Mouse (Mus musculus) layer of hippocampus, adult 11-12 months (tissue): Measurements from ENCODE around the gene Tecta.

Source experiments
- DNase-seq: peaks from one replicate; pipeline ENCODE4 v3.0.0; 2022; ENCODE audit warnings: low spot score

Gene Tecta

DNA sequence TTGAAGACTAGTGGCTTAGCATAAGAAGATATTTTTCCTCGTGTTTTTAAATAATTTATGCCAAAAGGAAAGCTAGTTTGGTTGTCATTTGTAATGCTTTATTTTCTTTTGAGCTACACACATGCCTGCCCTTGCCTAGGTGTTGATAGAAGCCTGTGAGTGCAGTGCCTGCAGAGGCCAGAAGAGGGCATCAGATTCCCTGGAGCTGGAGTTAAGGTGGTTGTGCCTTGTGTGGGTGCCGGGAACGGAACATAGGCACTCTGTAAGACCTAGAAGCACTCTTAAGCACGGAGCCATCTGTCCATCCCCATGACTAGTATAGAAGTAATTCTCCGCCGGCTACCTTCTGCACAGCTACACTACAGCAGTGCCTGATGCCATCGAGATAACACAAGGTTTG lies 79.1 kb downstream of the Tecta start:
- DNase-seq: no peak

DNA sequence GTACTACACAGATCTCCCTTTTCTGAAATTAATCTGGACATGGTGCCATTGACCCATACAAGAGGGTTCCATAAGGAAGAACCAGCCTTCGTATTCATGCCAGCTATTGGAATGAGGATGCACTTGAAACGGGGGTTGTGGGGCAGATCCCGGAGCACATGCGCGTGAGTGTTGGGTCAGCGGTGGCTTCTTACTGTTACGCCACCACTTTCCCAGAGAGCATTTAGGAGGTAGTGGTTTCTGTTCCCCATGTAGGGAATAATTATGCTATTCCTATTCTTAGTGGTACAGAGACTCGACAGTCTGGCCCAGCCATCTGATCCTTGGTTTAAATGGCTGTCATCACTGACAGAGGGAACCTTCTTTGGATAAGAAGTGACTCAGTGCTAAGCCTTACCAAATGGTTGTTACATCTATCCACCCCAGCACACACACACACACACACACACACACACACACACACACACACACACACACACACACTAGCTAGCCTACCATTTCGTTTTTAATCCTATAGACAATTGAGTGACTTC lies 81.2 kb downstream of the Tecta start:
- DNase-seq: no peak

DNA sequence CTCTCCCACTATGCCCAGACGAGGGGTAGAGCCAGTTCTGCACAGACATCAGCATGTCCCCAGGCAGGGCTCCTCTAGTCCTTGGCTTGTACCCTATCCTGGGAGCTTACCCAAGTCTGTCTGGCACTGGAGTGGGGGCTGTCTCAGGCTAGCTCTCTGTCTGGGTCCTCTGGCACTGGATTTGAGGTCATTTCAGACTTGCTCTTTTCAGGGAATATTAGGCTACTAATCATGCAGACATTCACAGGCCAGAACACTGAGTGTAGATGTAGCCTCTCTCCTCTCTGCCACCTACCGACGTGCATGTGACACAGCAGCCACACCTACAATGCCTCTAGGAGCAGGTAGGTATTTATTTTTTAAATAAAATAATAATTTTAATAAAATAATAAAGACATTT lies 82.4 kb downstream of the Tecta start:
- DNase-seq: no peak

DNA sequence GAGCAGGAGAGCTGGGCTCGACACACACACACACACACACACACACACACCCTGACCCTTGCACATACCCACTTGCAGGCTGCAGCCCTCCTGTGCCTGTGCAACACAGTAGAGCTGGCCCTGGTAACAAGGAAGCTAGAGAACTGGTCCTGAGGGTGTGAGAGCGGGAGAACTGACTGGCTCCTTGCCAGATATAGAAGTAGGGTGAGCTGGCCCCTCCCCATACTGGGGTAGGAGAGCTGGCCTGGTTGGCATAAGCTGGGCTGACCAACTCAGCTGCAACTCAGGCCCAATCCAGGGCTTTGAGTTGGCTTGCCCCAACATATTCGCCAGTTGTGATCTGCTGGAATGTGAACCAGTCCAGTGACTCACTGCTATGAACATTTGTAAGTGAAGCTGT lies 83.9 kb downstream of the Tecta start:
- no peak for DNase-seq

DNA sequence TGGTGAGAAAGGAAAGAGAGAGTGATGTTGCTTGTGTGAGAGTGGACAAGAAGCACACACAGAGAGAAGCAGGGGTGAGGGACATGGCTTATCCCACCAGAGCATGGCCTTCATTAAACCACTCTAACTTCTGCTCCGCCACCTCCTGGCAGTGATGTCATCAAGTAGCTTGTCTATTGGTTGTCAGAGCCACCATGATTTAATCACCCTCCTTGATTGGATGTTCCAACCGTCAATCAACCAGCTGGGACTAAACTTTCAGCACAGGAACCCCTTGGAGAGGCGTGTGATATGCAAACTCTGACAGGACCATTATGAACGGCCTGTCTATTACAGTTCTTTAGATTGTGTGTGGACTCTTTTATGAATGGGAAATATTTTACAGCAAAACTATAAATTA lies 84.8 kb downstream of the Tecta start:
- DNase-seq: no peak

DNA sequence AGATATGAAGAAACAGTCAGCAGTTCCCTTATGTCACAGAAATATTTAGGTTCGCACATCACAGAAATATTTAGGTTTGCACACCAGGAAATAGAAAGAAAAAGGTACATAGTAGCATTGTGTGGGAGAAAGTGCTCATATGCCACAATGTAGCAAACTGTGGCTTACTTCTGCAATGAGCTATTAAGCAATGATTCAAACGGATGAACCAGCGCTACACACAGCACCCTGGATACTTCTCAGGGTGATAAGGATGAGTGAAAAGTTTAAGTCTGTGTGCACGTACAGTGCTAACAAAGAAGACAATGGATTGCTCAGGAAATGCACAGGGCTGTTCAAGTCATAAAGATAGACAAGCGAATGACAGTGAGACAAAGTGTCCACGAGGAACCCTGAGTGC lies 85.3 kb downstream of the Tecta start:
- no peak for DNase-seq

DNA sequence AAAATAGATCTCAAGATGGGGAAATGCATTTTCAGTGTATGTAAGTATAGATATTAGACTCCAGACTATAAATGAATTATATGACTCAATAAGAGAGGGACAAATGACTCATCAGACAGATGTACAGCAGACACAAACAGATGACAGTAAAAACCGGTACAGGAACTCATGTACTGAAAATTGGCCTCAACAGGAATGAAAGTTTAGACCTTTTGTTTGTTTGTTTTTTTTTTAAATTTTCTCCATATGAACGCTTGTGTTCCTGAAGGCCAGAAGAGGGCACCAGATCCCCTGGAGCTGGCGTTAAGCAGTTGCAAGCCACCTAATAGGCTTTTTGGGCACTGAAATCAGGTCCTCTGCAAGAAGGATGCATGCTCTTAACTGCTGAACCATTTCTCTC lies 85.9 kb downstream of the Tecta start:
- DNase-seq: no peak

DNA sequence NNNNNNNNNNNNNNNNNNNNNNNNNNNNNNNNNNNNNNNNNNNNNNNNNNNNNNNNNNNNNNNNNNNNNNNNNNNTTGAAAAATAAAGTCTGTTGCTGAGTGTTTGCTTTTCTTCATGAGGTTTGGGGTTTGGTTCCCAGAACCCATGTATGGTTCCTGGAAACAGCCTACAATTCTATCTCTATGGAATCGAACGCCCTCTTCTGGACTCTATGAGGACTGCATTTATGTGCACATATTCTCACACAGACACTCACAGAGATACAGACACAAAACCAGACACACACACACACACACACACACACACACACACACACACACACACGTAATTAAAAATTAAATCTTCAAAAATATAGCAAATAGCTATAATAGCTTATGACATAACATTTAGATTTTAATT lies 88.4 kb downstream of the Tecta start:
- no peak for DNase-seq

DNA sequence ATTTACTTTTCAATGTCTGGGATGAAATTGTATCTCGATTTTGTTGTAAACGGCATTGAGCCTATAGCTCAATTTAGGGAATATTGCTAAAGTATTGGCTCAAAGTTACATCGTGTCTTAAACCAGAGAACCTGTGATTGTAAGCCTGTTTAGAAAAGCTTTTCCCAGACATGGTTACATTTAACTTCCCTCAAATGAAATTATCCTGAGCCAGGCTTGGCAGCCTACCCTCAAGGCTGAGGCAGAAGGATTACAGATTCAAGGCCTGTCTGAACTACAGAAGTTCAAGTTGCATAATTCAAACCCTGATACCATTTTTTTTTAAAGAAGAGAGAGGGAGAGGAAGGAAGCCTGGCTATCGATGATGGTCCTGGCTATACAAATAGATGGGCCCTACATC lies 95.8 kb downstream of the Tecta start:
- DNase-seq: no peak

DNA sequence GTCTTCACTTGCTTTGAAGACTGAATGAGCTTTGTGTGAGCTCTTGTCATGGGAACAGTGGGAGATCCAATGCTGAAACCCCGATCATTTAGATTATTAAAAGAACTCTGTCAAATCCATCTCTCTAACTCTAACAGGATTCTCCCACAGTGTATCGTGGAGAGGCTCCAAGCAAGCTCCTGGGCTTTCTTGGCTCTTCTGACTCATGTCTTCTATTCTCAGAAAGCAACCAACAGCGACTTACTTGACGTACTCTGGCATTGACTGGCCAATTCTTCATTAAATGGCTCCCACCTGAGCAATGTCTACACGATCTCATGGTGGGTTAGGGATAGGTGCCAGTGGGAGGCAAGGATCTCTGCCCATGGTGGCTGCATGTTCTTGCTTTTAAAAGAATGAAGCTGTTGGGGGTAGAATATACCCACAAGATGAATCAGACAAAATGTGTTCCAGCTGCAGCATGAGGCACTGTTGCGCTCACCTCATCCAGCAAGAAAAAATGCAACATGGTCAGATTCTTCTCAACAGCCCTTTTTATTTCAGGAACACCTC lies 98.6 kb downstream of the Tecta start:
- no peak for DNase-seq

DNA sequence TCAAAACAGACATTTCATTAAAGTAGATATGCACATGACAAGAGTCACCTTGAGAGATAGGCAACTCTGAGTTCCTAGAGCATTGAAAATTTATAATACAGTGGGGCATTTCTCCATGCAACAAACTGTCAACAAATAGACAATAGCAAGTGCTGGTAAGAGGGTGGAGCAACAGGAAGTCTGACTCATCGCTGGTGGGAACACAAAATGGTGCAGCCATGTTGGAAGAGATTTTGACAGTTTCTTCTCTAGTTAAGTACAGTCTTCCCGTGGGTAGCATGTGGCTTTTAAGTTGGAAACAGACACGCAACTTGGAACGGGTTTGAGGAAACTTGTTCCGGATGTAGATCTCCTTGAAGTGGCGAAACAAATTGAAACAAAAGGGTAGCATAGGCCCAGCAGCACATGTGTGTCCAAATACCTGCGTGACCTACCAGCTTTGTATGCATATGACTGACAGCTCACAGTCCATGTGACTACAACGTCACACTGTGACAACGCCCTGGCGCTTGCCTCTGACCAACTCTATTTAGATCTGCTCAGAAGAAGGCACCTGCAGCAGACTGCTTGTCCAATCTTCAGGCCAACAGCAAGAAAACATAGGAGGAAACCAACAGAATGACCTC lies 103.3 kb downstream of the Tecta start:
- DNase-seq: no peak

DNA sequence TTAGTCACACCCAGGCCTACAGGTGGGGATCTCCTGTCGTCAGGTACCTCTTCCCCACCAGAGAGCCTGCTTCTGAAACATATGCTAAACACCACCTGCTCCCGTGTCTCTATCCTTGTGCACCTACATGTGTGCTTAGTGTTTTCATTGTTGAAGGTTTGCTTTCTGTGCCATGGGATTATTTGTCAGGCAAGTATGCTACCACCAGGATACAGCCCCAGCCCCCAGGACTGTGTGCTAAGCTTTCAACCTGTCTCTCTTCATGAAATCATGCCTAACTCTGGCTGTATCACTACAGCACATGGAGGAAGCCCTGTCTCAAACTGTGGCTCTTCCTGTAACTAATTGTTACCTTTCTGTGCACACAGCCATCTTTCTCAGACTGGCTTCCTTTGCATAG lies 105.6 kb downstream of the Tecta start:
- DNase-seq: no peak

DNA sequence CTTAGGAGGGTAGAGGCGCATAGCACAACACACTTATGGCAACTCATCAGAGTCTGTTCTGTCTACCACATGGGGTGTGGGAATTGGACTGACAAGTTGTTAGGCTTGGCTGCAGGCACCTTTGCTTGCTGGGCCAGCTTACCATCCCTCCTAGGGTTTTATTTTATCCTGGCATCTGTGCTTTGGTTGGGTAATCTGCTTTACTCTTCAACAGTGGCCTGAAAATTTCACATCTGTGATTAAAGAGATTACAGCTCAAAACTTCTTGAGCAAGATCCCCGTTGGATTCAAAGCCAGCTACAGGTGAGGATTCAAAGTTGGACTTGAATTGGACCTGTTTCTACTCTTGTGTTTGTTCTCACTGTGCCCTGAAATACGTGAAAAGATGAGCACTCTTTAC lies 106.1 kb downstream of the Tecta start:
- DNase-seq: no peak

DNA sequence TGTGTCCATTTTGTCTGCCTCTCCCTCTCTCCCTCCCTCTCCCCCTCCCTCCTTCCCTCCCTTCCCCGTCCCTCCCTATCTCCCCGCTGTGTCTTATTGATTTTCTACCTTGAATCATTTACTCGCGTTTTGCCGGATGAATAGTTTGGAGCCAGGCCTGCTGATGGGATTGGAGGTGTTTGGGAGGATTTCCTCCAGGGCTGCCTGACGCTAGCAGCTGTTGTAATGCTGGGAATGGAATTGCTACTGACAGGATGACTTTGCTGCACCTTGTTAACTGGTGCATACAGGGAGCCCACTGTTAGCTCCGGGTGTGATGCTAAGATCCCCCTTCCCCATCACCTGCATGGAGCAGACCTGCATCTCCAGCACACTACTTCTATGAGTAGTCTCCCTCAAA lies 106.7 kb downstream of the Tecta start:
- DNase-seq: no peak

DNA sequence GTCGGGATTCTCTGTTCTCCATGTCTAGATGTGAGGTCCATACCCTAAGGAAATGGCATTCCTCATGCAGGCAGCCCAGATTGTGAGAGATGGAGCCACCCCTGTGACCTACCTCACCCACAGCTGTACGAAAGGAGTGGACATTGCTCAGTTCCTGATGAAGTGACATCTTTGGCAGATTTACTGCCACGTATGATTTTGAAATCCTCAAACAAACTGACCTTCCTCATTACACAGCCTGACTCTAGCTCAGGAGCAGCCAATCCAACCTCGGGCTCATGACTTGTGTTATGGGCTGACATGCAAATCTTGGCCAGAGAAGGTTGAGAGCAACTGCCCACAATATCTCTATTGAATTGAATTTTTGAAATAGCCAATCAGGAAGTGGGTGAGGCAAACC lies 120.1 kb downstream of the Tecta start:
- DNase-seq: no peak
